Mouse (Mus musculus): ENCODE results near the gene Btbd35f24. TPM values are rescaled to one million over a fixed set of nuclear protein-coding genes. Genes with fewer than 3 reads are reported as not detected.

Btbd35f24 gene
- not detected for polyA plus RNA-seq (2017; shearing (Covaris generic))

DNA sequence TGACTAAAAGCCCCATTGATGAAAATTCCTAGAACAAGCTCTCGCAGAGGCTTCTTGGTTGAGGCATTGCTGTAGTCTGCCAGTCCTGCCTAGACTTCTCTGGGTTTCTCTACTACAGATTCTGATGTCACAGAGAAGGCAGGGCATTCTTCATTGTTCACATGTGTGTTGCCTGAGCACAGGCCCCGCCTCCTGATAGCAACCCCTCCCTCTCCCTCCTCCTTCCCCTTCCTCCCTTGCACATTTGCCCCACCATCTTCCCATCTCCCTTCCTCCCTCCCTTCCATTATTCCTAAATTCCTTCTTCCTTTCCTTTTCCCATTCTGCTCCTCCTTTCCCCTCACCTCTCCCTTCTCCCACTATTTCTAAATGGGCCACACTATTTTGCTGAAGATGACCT lies at the start of gene Btbd35f24:
Gene Btbd35f24, minus strand, starts transcription at position 101 of the 400 bp plus-strand sequence.

Other genes with a start within 250 kb of the Btbd35f24 start
- gene Btbd35f23, start 119.0 kb downstream of the Btbd35f24 start, polyA plus RNA-seq (2017; shearing (Covaris generic)), result not detected
- not detected for gene Btbd35f11, start 247.9 kb upstream of the Btbd35f24 start, polyA plus RNA-seq (2017; shearing (Covaris generic))

Measured in CD4-positive, CD25-positive, alpha-beta regulatory T cell (primary cell).